38 mouse cellular contexts compared by ENCODE assay signal in genomic region chr16:58616878-58617277, GRCm38 (mm10). TPM values are rescaled to one million over a fixed set of nuclear protein-coding genes. Genes with fewer than 3 reads are reported as not detected.
"Had no signal": no experiment of that assay in that cellular context is flagged by ENCODE, and none has a peak within 500 bp of the region (broad histone marks: within the 10 kb centered on the region; RNA-seq: fewer than 3 reads in every experiment).

Gene Gm813 (minus strand): TSS chr16:58616978.

- H3K27ac ChIP-seq: embryonic facial prominence, embryonic 10.5 days; embryonic facial prominence, embryonic 12.5 days; embryonic facial prominence, embryonic 13.5 days; embryonic facial prominence, embryonic 15.5 days; forebrain, embryonic 10.5 days; forebrain, embryonic 12.5 days; forebrain, embryonic 13.5 days; forebrain, embryonic 15.5 days; gastrocnemius, adult 2 months had no signal

- H3K27me3 ChIP-seq: embryonic facial prominence, embryonic 12.5 days; embryonic facial prominence, embryonic 13.5 days; embryonic facial prominence, embryonic 15.5 days; forebrain, embryonic 12.5 days; forebrain, embryonic 13.5 days; forebrain, embryonic 15.5 days had no signal

- H3K4me1 ChIP-seq: embryonic facial prominence, embryonic 10.5 days; embryonic facial prominence, embryonic 12.5 days; embryonic facial prominence, embryonic 13.5 days; embryonic facial prominence, embryonic 15.5 days; forebrain, embryonic 10.5 days; forebrain, embryonic 12.5 days; forebrain, embryonic 13.5 days; forebrain, embryonic 15.5 days had no signal

- ATAC-seq: forebrain, embryonic 13.5 days; forebrain, embryonic 14.5 days; forebrain, embryonic 15.5 days; forebrain, embryonic 16.5 days; forebrain, postnatal 0 days had no signal

- H3K4me3 ChIP-seq: embryonic facial prominence, embryonic 10.5 days; embryonic facial prominence, embryonic 12.5 days; embryonic facial prominence, embryonic 13.5 days; embryonic facial prominence, embryonic 15.5 days; erythroblast, embryonic 14.5 days; forebrain, embryonic 10.5 days; forebrain, embryonic 12.5 days; forebrain, embryonic 13.5 days; forebrain, embryonic 15.5 days; gastrocnemius, adult 2 months had no signal

- DNase-seq: cerebellum, adult 18-20 months; cerebellum, adult 2 months; cerebellum, adult 8-10 months; cerebellum, adult 9-10 months; cerebellum, adult 9-11 months; cerebellum, postnatal 10 days; cerebellum, postnatal 14 days; cerebellum, postnatal 25 days; cerebellum, postnatal 36 days; embryo, embryonic 11 days; forebrain, postnatal 0 days; gastrocnemius, adult 2 months; gastrocnemius, postnatal 10 days; gastrocnemius, postnatal 14 days; gastrocnemius, postnatal 25 days; gastrocnemius, postnatal 36 days; heart, adult 18-20 months had no signal

- H3K9me3 ChIP-seq: embryonic facial prominence, embryonic 10.5 days; embryonic facial prominence, embryonic 12.5 days; embryonic facial prominence, embryonic 13.5 days; embryonic facial prominence, embryonic 15.5 days; forebrain, embryonic 10.5 days; forebrain, embryonic 12.5 days; forebrain, embryonic 13.5 days; forebrain, embryonic 15.5 days had no signal

- H3K36me3 ChIP-seq: embryonic facial prominence, embryonic 10.5 days; embryonic facial prominence, embryonic 12.5 days; embryonic facial prominence, embryonic 13.5 days; embryonic facial prominence, embryonic 15.5 days; forebrain, embryonic 10.5 days; forebrain, embryonic 12.5 days; forebrain, embryonic 15.5 days had no signal

RNA-seq across cellular contexts. Expression of gene Gm813, which starts in this region (rescaled TPM):
- total RNA-seq: common myeloid progenitor, adult 5-6 weeks; forebrain, postnatal 0 days; gastrocnemius, adult 18-20 months; gastrocnemius, adult 2 months; gastrocnemius, adult 8-10 months; gastrocnemius, postnatal 10 days; gastrocnemius, postnatal 14 days; gastrocnemius, postnatal 25 days; gastrocnemius, postnatal 36 days; gastrocnemius, postnatal 4 days; granulocyte monocyte progenitor cell, adult 5-6 weeks; heart, adult 18-20 months had no signal
- polyA plus RNA-seq: cerebellum, adult 2 months; embryonic facial prominence, embryonic 10.5 days; embryonic facial prominence, embryonic 11.5 days; embryonic facial prominence, embryonic 12.5 days; embryonic facial prominence, embryonic 13.5 days; embryonic facial prominence, embryonic 14.5 days; embryonic facial prominence, embryonic 15.5 days; erythroblast, embryonic 14.5 days; forebrain, embryonic 10.5 days; forebrain, embryonic 11.5 days; forebrain, embryonic 12.5 days; forebrain, embryonic 13.5 days; forebrain, embryonic 14.5 days; forebrain, embryonic 15.5 days; forebrain, embryonic 16.5 days; forebrain, postnatal 0 days; frontal cortex, adult 2 months; gonadal fat pad, adult 2 months had no signal
